In the genomic region with DNA sequence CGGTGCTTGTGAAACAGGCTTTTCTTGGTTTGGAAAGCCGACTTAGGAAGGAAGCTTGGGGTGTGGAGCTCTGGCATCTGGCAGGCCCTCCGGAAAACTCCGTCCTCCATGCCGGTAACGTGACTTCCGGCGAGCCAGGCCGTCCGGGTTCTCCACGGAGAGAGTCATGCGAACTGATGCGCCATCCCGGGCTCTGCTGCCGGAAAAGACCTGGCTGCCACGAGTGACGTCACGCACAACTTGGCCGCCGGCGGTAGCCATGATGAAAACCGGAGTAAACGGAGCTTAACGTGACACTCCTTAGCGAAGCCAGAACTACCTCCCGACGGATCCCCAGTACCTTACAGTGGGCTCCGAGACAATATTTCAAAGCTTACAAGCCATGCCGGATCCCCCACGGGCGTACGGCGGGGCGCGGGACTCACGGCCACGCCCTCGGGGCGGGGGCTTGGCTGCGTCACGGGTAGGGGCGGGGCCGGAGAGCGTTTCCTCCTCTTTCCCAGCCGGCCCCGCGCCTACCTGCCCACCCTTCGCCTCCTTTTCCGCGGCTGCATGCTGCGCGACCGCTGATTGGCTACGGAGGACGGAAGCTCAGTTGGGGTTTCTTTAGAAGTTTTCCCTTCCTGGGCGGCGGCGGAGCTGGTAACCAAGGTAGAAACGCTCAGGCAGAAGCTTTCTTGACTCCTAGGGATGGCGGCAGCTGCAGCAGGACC, we compare ENCODE assay signal across 8 mouse cellular contexts. TPM values are rescaled to one million over a fixed set of nuclear protein-coding genes. Genes with fewer than 3 reads are reported as not detected.
A peak's percentile ranks its signal among the peaks of the same experiment; 100 is the strongest.
DNase-seq lines count a peak whose midpoint lies in the region; ATAC-seq lines count a peak whose summit lies in the region.

TSS of gene Sugt1 (plus strand) at position 553 of the 713 bp plus-strand sequence.

- no peaks in the 10 kb centered on the region for H3K27me3 ChIP-seq in hindbrain, embryonic 14.5 days (ENCODE audit: control insufficient read depth, insufficient read depth, low read length)

- H3K9ac ChIP-seq in hindbrain, embryonic 14.5 days = peak within 1 kb of the TSS; percentile 68

- peak; percentile 98 for ATAC-seq in hindbrain, embryonic 14.5 days (ENCODE audit: low FRiP score)

- peak; percentile 98 for DNase-seq in R1 (ENCODE audit: low read depth, low spot score)
- DNase-seq in cerebellum, postnatal 25 days = peak; percentile 98 to 99
- DNase-seq in frontal cortex, postnatal 25 days (ENCODE audit: low spot score in 2 of 2) = peak; percentile 93 to 96
- peak; percentile 95 for DNase-seq in hindbrain, embryonic 14.5 days (ENCODE audit: low spot score)
- peak; percentile 96 to 97 for DNase-seq in layer of hippocampus, postnatal 36 days
- DNase-seq in lung, postnatal 36 days = peak; percentile 97
- DNase-seq in retina, postnatal 1 day = peak; percentile 97
- peak; percentile 94 for DNase-seq in urinary bladder, adult 18-20 months (ENCODE audit: low spot score in 2 of 2)

- H3K4me3 ChIP-seq in hindbrain, embryonic 14.5 days (replicated peaks; ENCODE audit: low read length) = peak within 1 kb of the TSS; percentile 75

- peak within 1 kb of the TSS; percentile 99 for H3K27ac ChIP-seq in hindbrain, embryonic 14.5 days

- under 1% methylated on average over 60 of the region's 60 CpGs for WGBS in hindbrain, embryonic 14.5 days

- H3K9me3 ChIP-seq in hindbrain, embryonic 14.5 days (ENCODE audit: control insufficient read depth, low read length) = no peaks in the 10 kb centered on the region

- peaks cover 17% of the 10 kb centered on the region for H3K4me1 ChIP-seq in hindbrain, embryonic 14.5 days (replicated peaks; ENCODE audit: control insufficient read depth, insufficient read depth, low read length)

- peak within 1 kb of the TSS; percentile 69 for H3K4me2 ChIP-seq in hindbrain, embryonic 14.5 days (replicated peaks)

- 0 out of 2 replicates have a peak, but pooled peaks cover 2% of the 10 kb centered on the region for H3K36me3 ChIP-seq in hindbrain, embryonic 14.5 days (replicated peaks; ENCODE audit: control insufficient read depth, insufficient read depth)

RNA-seq across cellular contexts. Expression of gene Sugt1, which starts in this region (rescaled TPM):
- 109 and 115 TPM in 2 replicates for polyA plus RNA-seq in hindbrain, embryonic 14.5 days (2014; fragmentation: Nextera tagmentation; extraction: Ambion mirVana)
- total RNA-seq in layer of hippocampus, postnatal 36 days (2021) = 10 to 100 TPM; 81.6 to 96.0 TPM

Comparison
In these comparisons a context has a peak if more than half of its experiments do, and no peak if none do; other contexts are left out.
1. Peak in every context shown above with its lines: DNase-seq, ATAC-seq, H3K4me3 ChIP-seq and H3K27ac ChIP-seq.